11 mouse cellular contexts compared by ENCODE assay signal in genomic region chr7:68667215-68667614, GRCm38 (mm10).
DNase-seq lines count a peak whose midpoint lies in the region; ATAC-seq and TF ChIP-seq lines count a peak whose summit lies in the region.
"Had no signal": no experiment of that assay in that cellular context is flagged by ENCODE, and none has a peak within 500 bp of the region (broad histone marks: within the 10 kb centered on the region; RNA-seq: fewer than 3 reads in every experiment).

No protein-coding gene starts in this region.

- no peak for TF ChIP-seq EP300 in liver, postnatal 0 days (IDR thresholded peaks at IDR 0.05; ENCODE audit: low read depth)

- peak; percentile 57 for DNase-seq in liver, postnatal 0 days
- DNase-seq in liver = no peak
- DNase-seq in embryonic facial prominence, embryonic 10.5 days (ENCODE audit: low spot score) = peak; percentile 22
- peak; percentile 5 for DNase-seq in mesoderm, embryonic 11.5 days (ENCODE audit: low read depth, low spot score)
- DNase-seq in heart, postnatal 4 days = no peak

- no peak overlapping the region for H3K27ac ChIP-seq in forebrain, embryonic 15.5 days (replicated peaks)
- no peak overlapping the region for H3K27ac ChIP-seq in forebrain, embryonic 13.5 days
- H3K27ac ChIP-seq in liver, postnatal 0 days (ENCODE audit: low read depth) = no peak overlapping the region
- no peak overlapping the region for H3K27ac ChIP-seq in embryonic facial prominence, embryonic 10.5 days (replicated peaks)
- H3K27ac ChIP-seq: stomach, embryonic 15.5 days had no signal

- H3K4me3 ChIP-seq in forebrain, embryonic 15.5 days = no peak overlapping the region
- H3K4me3 ChIP-seq in forebrain, embryonic 13.5 days = no peak overlapping the region
- H3K4me3 ChIP-seq in liver, postnatal 0 days (ENCODE audit: low read depth, low read length) = no peak overlapping the region
- H3K4me3 ChIP-seq in embryonic facial prominence, embryonic 10.5 days = no peak overlapping the region
- H3K4me3 ChIP-seq: erythroblast, embryonic 14.5 days; myocyte; stomach, embryonic 15.5 days had no signal

- H3K36me3 ChIP-seq in forebrain, embryonic 15.5 days = no peaks in the 10 kb centered on the region
- H3K36me3 ChIP-seq in forebrain, embryonic 13.5 days (ENCODE audit: poor library complexity, severe bottlenecking) = no peaks in the 10 kb centered on the region
- H3K36me3 ChIP-seq in liver, postnatal 0 days (replicated peaks; ENCODE audit: insufficient read depth, low read length) = no peaks in the 10 kb centered on the region
- H3K36me3 ChIP-seq in embryonic facial prominence, embryonic 10.5 days (replicated peaks) = no peaks in the 10 kb centered on the region
- H3K36me3 ChIP-seq: stomach, embryonic 15.5 days had no signal

- peak; percentile 76 for TF ChIP-seq CTCF in liver, postnatal 0 days (IDR thresholded peaks at IDR 0.05; ENCODE audit: low read depth)

- H3K9ac ChIP-seq in forebrain, embryonic 15.5 days (replicated peaks) = no peak overlapping the region
- no peak overlapping the region for H3K9ac ChIP-seq in forebrain, embryonic 13.5 days
- no peak overlapping the region for H3K9ac ChIP-seq in liver, postnatal 0 days (replicated peaks)
- H3K9ac ChIP-seq: stomach, embryonic 15.5 days had no signal

- H3K4me2 ChIP-seq in forebrain, embryonic 15.5 days (replicated peaks) = no peak overlapping the region
- no peak overlapping the region for H3K4me2 ChIP-seq in forebrain, embryonic 13.5 days
- H3K4me2 ChIP-seq in liver, postnatal 0 days (ENCODE audit: low read depth, low read length) = no peak overlapping the region
- H3K4me2 ChIP-seq: stomach, embryonic 15.5 days had no signal

- 54% methylated on average over 4 of the region's 4 CpGs for WGBS in forebrain, embryonic 15.5 days
- 59% methylated on average over 4 of the region's 4 CpGs for WGBS in forebrain, embryonic 13.5 days
- WGBS in liver, postnatal 0 days (ENCODE audit: insufficient replicate concordance) = 48% methylated on average over 4 of the region's 4 CpGs
- WGBS in embryonic facial prominence, embryonic 10.5 days = 53% methylated on average over 4 of the region's 4 CpGs

- no peaks in the 10 kb centered on the region for H3K4me1 ChIP-seq in forebrain, embryonic 15.5 days
- H3K4me1 ChIP-seq in forebrain, embryonic 13.5 days = 0 out of 2 replicates have a peak, but pooled peaks cover 4% of the 10 kb centered on the region
- no peaks in the 10 kb centered on the region for H3K4me1 ChIP-seq in liver, postnatal 0 days (ENCODE audit: insufficient read depth)
- peaks cover 7% of the 10 kb centered on the region for H3K4me1 ChIP-seq in embryonic facial prominence, embryonic 10.5 days
- H3K4me1 ChIP-seq: stomach, embryonic 15.5 days had no signal

- ATAC-seq in forebrain, embryonic 15.5 days (replicated peaks) = 0 out of 2 replicates have a peak, but pooled peaks have one; percentile 35
- ATAC-seq in forebrain, embryonic 13.5 days = no peak
- ATAC-seq in liver, postnatal 0 days = peak; percentile 45
- ATAC-seq in inflammation-experienced regulatory T-cells, adult 6 months = no peak

- H3K27me3 ChIP-seq in forebrain, embryonic 15.5 days = no peaks in the 10 kb centered on the region
- no peaks in the 10 kb centered on the region for H3K27me3 ChIP-seq in forebrain, embryonic 13.5 days
- H3K27me3 ChIP-seq in liver, postnatal 0 days (ENCODE audit: insufficient read depth, low read length) = no peaks in the 10 kb centered on the region
- no peaks in the 10 kb centered on the region for H3K27me3 ChIP-seq in embryonic facial prominence, embryonic 10.5 days (replicated peaks; ENCODE audit: low read depth, poor library complexity, severe bottlenecking)
- H3K27me3 ChIP-seq: stomach, embryonic 15.5 days had no signal

- no peaks in the 10 kb centered on the region for H3K9me3 ChIP-seq in forebrain, embryonic 15.5 days
- H3K9me3 ChIP-seq in forebrain, embryonic 13.5 days (replicated peaks) = no peaks in the 10 kb centered on the region
- no peaks in the 10 kb centered on the region for H3K9me3 ChIP-seq in liver, postnatal 0 days (ENCODE audit: low read length)
- no peaks in the 10 kb centered on the region for H3K9me3 ChIP-seq in embryonic facial prominence, embryonic 10.5 days
- H3K9me3 ChIP-seq: stomach, embryonic 15.5 days had no signal

Comparison
In these comparisons a context has a peak if more than half of its experiments do, and no peak if none do; other contexts are left out.
1. ATAC-seq: peak in forebrain, embryonic 15.5 days (single experiment) and liver, postnatal 0 days (single experiment); none in forebrain, embryonic 13.5 days (single experiment) and inflammation-experienced regulatory T-cells, adult 6 months (single experiment).
2. DNase-seq: peak in liver, postnatal 0 days (single experiment), embryonic facial prominence, embryonic 10.5 days (single experiment) and mesoderm, embryonic 11.5 days (single experiment); none in liver (single experiment) and heart, postnatal 4 days (single experiment).